Mouse (Mus musculus) stomach, embryonic 16.5 days (tissue): ENCODE data around the gene Tmem254b. TPM values are rescaled to one million over a fixed set of nuclear protein-coding genes. Genes with fewer than 3 reads are reported as not detected.
"Not testable (repeated sequence)": the region's sequence is repeated elsewhere in the genome, so short reads cannot be mapped to it uniquely, and the experiment has no call there.

Source experiments
- ATAC-seq: fragments of 200-750 bp; cut with Nextera tagmentation; 2 replicates; pipeline ENCODE4 v1.8.0; 2017; ENCODE audit warnings: moderate number of reproducible peaks, moderate TSS enrichment; ENCODE audit not compliant: insufficient read depth, low FRiP score
- H3K27ac ChIP-seq: fragments of 300-500 bp; sonication (generic); 2 replicates; pipeline ENCODE4 v1.5.1; 2014; ENCODE audit warnings: low read length
- H3K27me3 ChIP-seq: fragments of 300-500 bp; sonication (generic); 2 replicates; pipeline ENCODE4 v1.6.1; 2014; ENCODE audit warnings: low read length, control low read depth, mixed read lengths; ENCODE audit not compliant: control insufficient read depth, insufficient read depth
- H3K36me3 ChIP-seq: fragments of 300-500 bp; sonication (generic); 2 replicates; pipeline ENCODE4 v1.6.1; 2014; ENCODE audit warnings: low read length; ENCODE audit not compliant: control insufficient read depth, insufficient read depth
- H3K4me1 ChIP-seq: fragments of 300-500 bp; sonication (generic); 2 replicates; pipeline ENCODE4 v1.6.1; 2014; ENCODE audit warnings: low read length, control low read depth, mixed read lengths; ENCODE audit not compliant: control insufficient read depth, insufficient read depth
- H3K4me2 ChIP-seq: fragments of 300-500 bp; sonication (generic); 2 replicates; pipeline ENCODE4 v1.6.1; 2014; ENCODE audit warnings: low read depth, low read length, mixed read lengths
- H3K4me3 ChIP-seq: fragments of 300-500 bp; sonication (generic); replicated peaks from 2 replicates; pipeline ENCODE4 v1.5.1; 2014; ENCODE audit warnings: mild to moderate bottlenecking, low read length
- H3K9ac ChIP-seq: fragments of 300-500 bp; sonication (generic); 2 replicates; pipeline ENCODE4 v1.6.1; 2014; ENCODE audit warnings: low read length
- H3K9me3 ChIP-seq: fragments of 300-500 bp; sonication (generic); replicated peaks from 2 replicates; pipeline ENCODE4 v1.6.1; 2016; ENCODE audit warnings: low read length, control low read depth; ENCODE audit not compliant: control insufficient read depth
- WGBS: fragments of 180-500 bp; shearing (Covaris S2); extraction: QIAGEN DNeasy Blood & Tissue Kit; methylation state at CpG from one replicate; pipeline ENCODE4 v1.1.7; 2014; 5-methylcytosine and 5-hydroxymethylcytosine counted together
- polyA plus RNA-seq: library from polyadenylated mRNA; unstranded; fragments of >200 nt; fragmentation: Nextera tagmentation; extraction: Ambion mirVana; gene quantifications from 2 replicates; pipeline ENCODE4 v1.2.1, GENCODE M21; 2015

Tmem254b gene
- polyA plus RNA-seq: 51.4 and 77.4 TPM in 2 replicates

- H3K9ac ChIP-seq, H3K4me1 ChIP-seq, H3K9me3 ChIP-seq, H3K4me3 ChIP-seq, H3K27ac ChIP-seq, H3K27me3 ChIP-seq, H3K4me2 ChIP-seq, H3K36me3 ChIP-seq: not testable (repeated sequence)
- ATAC-seq: peak; percentile 87
- WGBS: no CpG with 5 or more reads among the region's 10 CpGs
Observed at GRCm38 (mm10) chr14:26206926-26207247, at the start of gene Tmem254b. TSS of gene Tmem254b (minus strand) at chr14:26207041.

GRCm38 (mm10) chr14:26237183-26237582 lies 30.3 kb upstream of the Tmem254b start:
- ATAC-seq, H3K27ac ChIP-seq, H3K4me1 ChIP-seq, H3K4me2 ChIP-seq, H3K4me3 ChIP-seq, H3K36me3 ChIP-seq, H3K27me3 ChIP-seq, H3K9ac ChIP-seq, H3K9me3 ChIP-seq: not testable (repeated sequence)
- no CpG with 5 or more reads among the region's 2 CpGs for WGBS

- not testable (repeated sequence) for H3K27me3 ChIP-seq, H3K4me3 ChIP-seq, H3K27ac ChIP-seq, H3K4me2 ChIP-seq, H3K9ac ChIP-seq, H3K36me3 ChIP-seq, H3K9me3 ChIP-seq, H3K4me1 ChIP-seq
- no CpG with 5 or more reads among the region's 5 CpGs for WGBS
- 0 out of 2 replicates have a peak, but pooled peaks have one; percentile 64 for ATAC-seq
Observed at GRCm38 (mm10) chr14:26216233-26217000, 9.6 kb upstream of the Tmem254b start.

- not testable (repeated sequence) for H3K27me3 ChIP-seq
- no CpG with 5 or more reads among the region's 44 CpGs for WGBS
- ATAC-seq: peak; percentile 90
Observed at GRCm38 (mm10) chr14:26206197-26206925, 480 bp downstream of the Tmem254b start.

GRCm38 (mm10) chr14:26197851-26198250 lies 9.0 kb downstream of the Tmem254b start:
- not testable (repeated sequence) for H3K4me3 ChIP-seq, H3K36me3 ChIP-seq, H3K9me3 ChIP-seq, H3K27ac ChIP-seq, ATAC-seq, H3K4me2 ChIP-seq, H3K4me1 ChIP-seq, H3K27me3 ChIP-seq, H3K9ac ChIP-seq
- no CpG with 5 or more reads among the region's 3 CpGs for WGBS

More at GRCm38 (mm10) chr14:26206197-26206925, 480 bp downstream of the Tmem254b start:
- not testable (repeated sequence) for H3K4me2 ChIP-seq, H3K36me3 ChIP-seq, H3K9ac ChIP-seq, H3K9me3 ChIP-seq, H3K4me1 ChIP-seq, H3K27ac ChIP-seq, H3K4me3 ChIP-seq

- not testable (repeated sequence) for H3K4me1 ChIP-seq, ATAC-seq, H3K9me3 ChIP-seq, H3K27ac ChIP-seq, H3K36me3 ChIP-seq, H3K9ac ChIP-seq, H3K4me2 ChIP-seq, H3K27me3 ChIP-seq, H3K4me3 ChIP-seq
- no CpG with 5 or more reads among the region's 8 CpGs for WGBS
Observed at GRCm38 (mm10) chr14:26188361-26188760, 18.5 kb downstream of the Tmem254b start.

- not testable (repeated sequence) for ATAC-seq, H3K4me1 ChIP-seq, H3K4me3 ChIP-seq, H3K4me2 ChIP-seq, H3K27ac ChIP-seq, H3K36me3 ChIP-seq, H3K9ac ChIP-seq, H3K9me3 ChIP-seq, H3K27me3 ChIP-seq
- no CpG with 5 or more reads among the region's 9 CpGs for WGBS
Observed at GRCm38 (mm10) chr14:26186638-26187037, 20.2 kb downstream of the Tmem254b start.

- not testable (repeated sequence) for H3K4me2 ChIP-seq, H3K27me3 ChIP-seq, H3K9me3 ChIP-seq, H3K27ac ChIP-seq, ATAC-seq, H3K9ac ChIP-seq, H3K36me3 ChIP-seq, H3K4me3 ChIP-seq, H3K4me1 ChIP-seq
- WGBS: no CpG with 5 or more reads among the region's 10 CpGs
Observed at GRCm38 (mm10) chr14:26182380-26182779, 24.5 kb downstream of the Tmem254b start, which contains the start of gene Plac9b. TSS of gene Plac9b (minus strand) at chr14:26182480.

GRCm38 (mm10) chr14:26181660-26182059 lies 25.2 kb downstream of the Tmem254b start:
- WGBS: no CpG with 5 or more reads among the region's 10 CpGs
- not testable (repeated sequence) for H3K27me3 ChIP-seq, H3K4me2 ChIP-seq, H3K9ac ChIP-seq, H3K9me3 ChIP-seq, H3K4me3 ChIP-seq, H3K4me1 ChIP-seq, ATAC-seq, H3K27ac ChIP-seq, H3K36me3 ChIP-seq
